Mouse (Mus musculus): Measurements from ENCODE around the gene C1qtnf6. TPM values are rescaled to one million over a fixed set of nuclear protein-coding genes. Genes with fewer than 3 reads are reported as not detected.

The C1qtnf6 gene
- polyA plus RNA-seq, 1 experiment from 2014 or later = 40.7 TPM

GRCm38 (mm10) chr15:78528726-78529411 is 2.3 kb downstream of the C1qtnf6 start:
- Histone ChIP-seq H3K4me3 (ENCODE audit: low read depth, low read length) (peak overlapping the region; percentile 44), H3K4me2 (peak overlapping the region; percentile 81), H3K36me3 (ENCODE audit: insufficient read depth) (peaks cover 15% of the 10 kb centered on the region; the same call in 1 of the 2 replicates), H3K9me3 (ENCODE audit: low read depth, low read length) (no peaks in the 10 kb centered on the region), H3K27me3 (ENCODE audit: insufficient read depth, low read length) (no peaks in the 10 kb centered on the region), H3K9ac (peak overlapping the region; percentile 59), H3K27ac (ENCODE audit: low read depth) (peak overlapping the region; percentile 92), H3K4me1 (ENCODE audit: insufficient read depth) (peaks cover 26% of the 10 kb centered on the region)
- TF ChIP-seq CTCF (IDR thresholded peaks at IDR 0.05; ENCODE audit: low read depth) = no peak
- 25% methylated on average over 11 of the region's 11 CpGs for WGBS
- ATAC-seq (ENCODE audit: insufficient read depth) (0 out of 2 replicates have a peak, but pooled peaks have one; percentile 0), DNase-seq (peak; percentile 72)

- DNase-seq (peak; percentile 47), ATAC-seq (ENCODE audit: insufficient read depth) (no peak)
- no peaks in the 10 kb centered on the region for H3K27me3 ChIP-seq (ENCODE audit: insufficient read depth, low read length)
- peak overlapping the region; percentile 59; the same call in 1 of the 2 replicates for H3K9ac ChIP-seq
- TF ChIP-seq CTCF (IDR thresholded peaks at IDR 0.05; ENCODE audit: low read depth) = no peak
- H3K4me1 ChIP-seq (ENCODE audit: insufficient read depth) = peaks cover 26% of the 10 kb centered on the region
- peaks cover 15% of the 10 kb centered on the region; the same call in 1 of the 2 replicates for H3K36me3 ChIP-seq (ENCODE audit: insufficient read depth)
- peak overlapping the region; percentile 92; the same call in 1 of the 2 replicates for H3K27ac ChIP-seq (ENCODE audit: low read depth)
- no peaks in the 10 kb centered on the region for H3K9me3 ChIP-seq (ENCODE audit: low read depth, low read length)
- 48% methylated on average over 7 of the region's 7 CpGs for WGBS
- H3K4me3 ChIP-seq (ENCODE audit: low read depth, low read length) = no peak overlapping the region
- peak overlapping the region; percentile 81 for H3K4me2 ChIP-seq
Observed at GRCm38 (mm10) chr15:78527973-78528372, 3.2 kb downstream of the C1qtnf6 start.

- Histone ChIP-seq H3K36me3 (ENCODE audit: insufficient read depth) (peaks cover 15% of the 10 kb centered on the region; the same call in 1 of the 2 replicates), H3K4me1 (ENCODE audit: insufficient read depth) (peaks cover 5% of the 10 kb centered on the region; the same call in 1 of the 2 replicates), H3K27me3 (ENCODE audit: insufficient read depth, low read length) (no peaks in the 10 kb centered on the region), H3K9me3 (ENCODE audit: low read depth, low read length) (no peaks in the 10 kb centered on the region), H3K9ac (no peak overlapping the region), H3K4me2 (no peak overlapping the region), H3K4me3 (ENCODE audit: low read depth, low read length) (no peak overlapping the region), H3K27ac (ENCODE audit: low read depth) (no peak overlapping the region)
- ATAC-seq (ENCODE audit: insufficient read depth) (no peak), DNase-seq (no peak)
- TF ChIP-seq CTCF (IDR thresholded peaks at IDR 0.05; ENCODE audit: low read depth) = no peak
- 88% methylated on average over 5 of the region's 5 CpGs for WGBS
Observed at GRCm38 (mm10) chr15:78524163-78524562, 7.1 kb downstream of the C1qtnf6 start.

GRCm38 (mm10) chr15:78521892-78522291 is 9.3 kb downstream of the C1qtnf6 start:
- no peak for ATAC-seq (ENCODE audit: insufficient read depth)
- Histone ChIP-seq H3K36me3 (ENCODE audit: insufficient read depth) (peaks cover 15% of the 10 kb centered on the region; the same call in 1 of the 2 replicates), H3K4me3 (ENCODE audit: low read depth, low read length) (no peak overlapping the region), H3K4me2 (no peak overlapping the region), H3K4me1 (ENCODE audit: insufficient read depth) (no peaks in the 10 kb centered on the region), H3K9ac (no peak overlapping the region), H3K27ac (ENCODE audit: low read depth) (no peak overlapping the region), H3K9me3 (ENCODE audit: low read depth, low read length) (no peaks in the 10 kb centered on the region), H3K27me3 (ENCODE audit: insufficient read depth, low read length) (no peaks in the 10 kb centered on the region)
- no peak for TF ChIP-seq CTCF (IDR thresholded peaks at IDR 0.05; ENCODE audit: low read depth)
- 53% methylated on average over 6 of the region's 6 CpGs for WGBS
- no peak for DNase-seq

- no peak for ATAC-seq (ENCODE audit: insufficient read depth)
- Histone ChIP-seq H3K27ac (ENCODE audit: low read depth) (no peak overlapping the region), H3K4me3 (ENCODE audit: low read depth, low read length) (no peak overlapping the region), H3K9ac (no peak overlapping the region), H3K36me3 (ENCODE audit: insufficient read depth) (peaks cover 11% of the 10 kb centered on the region; the same call in 1 of the 2 replicates), H3K27me3 (ENCODE audit: insufficient read depth, low read length) (no peaks in the 10 kb centered on the region), H3K9me3 (ENCODE audit: low read depth, low read length) (no peaks in the 10 kb centered on the region), H3K4me1 (ENCODE audit: insufficient read depth) (no peaks in the 10 kb centered on the region), H3K4me2 (no peak overlapping the region)
- no peak for DNase-seq
- TF ChIP-seq CTCF (IDR thresholded peaks at IDR 0.05; ENCODE audit: low read depth) = no peak
- 52% methylated on average over 8 of the region's 8 CpGs for WGBS
Observed at GRCm38 (mm10) chr15:78521331-78521730, 9.9 kb downstream of the C1qtnf6 start.

- DNase-seq (no peak), ATAC-seq (ENCODE audit: insufficient read depth) (no peak)
- WGBS = 63% methylated on average over 13 of the region's 13 CpGs
- Histone ChIP-seq H3K36me3 (ENCODE audit: insufficient read depth) (peaks cover 8% of the 10 kb centered on the region; the same call in 1 of the 2 replicates), H3K9ac (no peak overlapping the region), H3K4me3 (ENCODE audit: low read depth, low read length) (no peak overlapping the region), H3K27ac (ENCODE audit: low read depth) (no peak overlapping the region), H3K4me1 (ENCODE audit: insufficient read depth) (no peaks in the 10 kb centered on the region), H3K27me3 (ENCODE audit: insufficient read depth, low read length) (no peaks in the 10 kb centered on the region), H3K9me3 (ENCODE audit: low read depth, low read length) (no peaks in the 10 kb centered on the region), H3K4me2 (no peak overlapping the region)
- TF ChIP-seq CTCF (IDR thresholded peaks at IDR 0.05; ENCODE audit: low read depth) = no peak
Observed at GRCm38 (mm10) chr15:78520112-78520715, 11.0 kb downstream of the C1qtnf6 start.

DNA sequence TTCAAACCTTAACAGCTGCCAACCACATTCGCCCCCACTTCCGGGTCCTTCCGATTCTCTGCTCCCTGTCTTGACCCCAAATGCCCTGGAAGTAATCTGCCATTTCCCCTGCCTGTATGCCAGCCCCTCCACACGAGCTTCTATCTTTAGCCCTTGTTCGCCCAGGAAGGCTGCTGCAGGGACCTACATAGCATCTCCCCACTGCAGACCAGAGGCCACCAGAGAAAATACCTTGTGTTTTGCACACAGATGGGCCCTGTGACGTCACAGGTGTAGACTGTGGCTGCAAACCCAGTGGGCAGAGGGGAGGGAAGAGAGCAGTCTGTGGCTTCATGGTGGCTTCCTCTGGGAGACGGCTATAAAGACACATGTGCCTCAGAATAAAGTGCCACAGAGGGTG is 13.0 kb downstream of the C1qtnf6 start:
- Histone ChIP-seq H3K9me3 (ENCODE audit: low read depth, low read length) (no peaks in the 10 kb centered on the region), H3K9ac (no peak overlapping the region), H3K36me3 (ENCODE audit: insufficient read depth) (no peaks in the 10 kb centered on the region), H3K4me1 (ENCODE audit: insufficient read depth) (no peaks in the 10 kb centered on the region), H3K27ac (ENCODE audit: low read depth) (no peak overlapping the region), H3K4me3 (ENCODE audit: low read depth, low read length) (no peak overlapping the region), H3K27me3 (ENCODE audit: insufficient read depth, low read length) (no peaks in the 10 kb centered on the region), H3K4me2 (no peak overlapping the region)
- ATAC-seq (ENCODE audit: insufficient read depth) = no peak
- TF ChIP-seq CTCF (IDR thresholded peaks at IDR 0.05; ENCODE audit: low read depth) = no peak
- WGBS = 51% methylated on average over 7 of the region's 7 CpGs
- DNase-seq = no peak

All from lung, embryonic 14.5 days (tissue).